Mouse (Mus musculus) CH12.LX (cell line): Measurements from ENCODE around the gene Lmna.

Experiments used
- EP300 ChIP-seq: IDR thresholded peaks from 2 replicates; pipeline ENCODE4 v1.6.1; 2011; ENCODE audit warnings: low read length, improper control_type of control experiment
- POLR2A ChIP-seq: IDR thresholded peaks from 2 replicates; pipeline ENCODE4 v1.6.1; 2011; ENCODE audit warnings: low read depth, mild to moderate bottlenecking, improper control_type of control experiment, low read length
- USF2 ChIP-seq: conservative IDR thresholded peaks from 2 replicates; pipeline ENCODE4 v1.6.1; 2011; ENCODE audit warnings: low read depth, low read length, improper control_type of control experiment

DNA sequence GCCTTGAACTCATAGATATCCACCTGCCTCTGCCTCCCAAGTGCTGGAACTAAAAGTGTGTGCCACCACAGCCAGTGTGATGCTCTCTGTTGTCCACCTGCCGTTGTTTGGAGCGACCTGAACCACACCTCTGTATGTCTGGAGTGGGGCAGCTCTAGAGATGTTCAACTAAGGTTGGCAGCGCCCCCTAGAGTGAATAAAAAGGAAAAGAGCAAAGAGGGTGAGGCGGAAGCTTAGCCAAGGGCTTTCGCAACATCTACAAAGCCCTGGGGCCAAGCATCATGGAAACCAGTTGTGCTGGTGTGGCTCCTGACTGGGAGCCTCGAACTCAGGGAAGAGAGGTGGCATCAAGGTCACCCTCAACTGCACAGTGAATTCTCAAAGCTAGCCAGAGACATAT, 33.4 kb downstream of the Lmna start:
- no peak for TF ChIP-seq USF2
- no peak for TF ChIP-seq POLR2A
- TF ChIP-seq EP300: no peak
